Mouse (Mus musculus): Measurements from ENCODE around the gene Pcp2. TPM values are rescaled to one million over a fixed set of nuclear protein-coding genes. Genes with fewer than 3 reads are reported as not detected.

Pcp2 gene
- 0.43 TPM in 1 of 2 replicates, not detected in the other for polyA plus RNA-seq (2016; fragmentation: Nextera tagmentation; extraction: Ambion mirVana)

GRCm38 (mm10) chr8:3625445-3625844 is at the start of gene Pcp2:
Gene Pcp2 (minus strand): TSS chr8:3625545.
- no peak within 1 kb of the TSS for H3K9ac ChIP-seq
- no peak for ATAC-seq (ENCODE audit: low FRiP score)
- no peaks in the 10 kb centered on the region for H3K36me3 ChIP-seq (replicated peaks)
- no peak within 1 kb of the TSS for H3K4me3 ChIP-seq (replicated peaks)
- H3K4me2 ChIP-seq: no peak within 1 kb of the TSS
- no peak within 1 kb of the TSS for H3K27ac ChIP-seq
- no peaks in the 10 kb centered on the region for H3K9me3 ChIP-seq
- H3K27me3 ChIP-seq: peaks cover 20% of the 10 kb centered on the region
- peaks cover 11% of the 10 kb centered on the region for H3K4me1 ChIP-seq
- 75% methylated on average over 1 of the region's 1 CpGs for WGBS

DNA sequence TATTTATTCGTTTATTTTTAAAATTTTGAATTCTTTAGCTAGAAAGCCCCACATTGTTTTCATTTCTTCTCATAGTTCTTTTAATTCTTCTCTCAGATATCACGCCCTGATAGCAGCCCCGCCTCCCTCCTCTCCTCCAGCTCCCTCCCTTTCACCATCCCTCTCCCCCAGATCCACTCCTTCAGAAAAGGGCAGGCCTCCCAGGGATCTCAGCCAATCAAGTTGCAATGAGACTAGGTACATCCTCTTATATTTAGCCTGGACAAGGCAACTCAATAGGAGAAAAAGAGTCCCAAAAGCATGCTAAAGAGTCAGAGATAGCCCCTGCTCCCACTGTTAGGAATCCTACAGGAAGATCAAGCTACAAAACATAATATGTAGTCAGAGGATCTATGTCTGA is 49.3 kb upstream of the Pcp2 start:
- H3K4me3 ChIP-seq (replicated peaks): no peak overlapping the region
- H3K4me1 ChIP-seq: peaks cover 23% of the 10 kb centered on the region
- ATAC-seq (ENCODE audit: low FRiP score): no peak
- H3K27ac ChIP-seq: no peak overlapping the region
- H3K36me3 ChIP-seq (replicated peaks): peaks cover 12% of the 10 kb centered on the region
- no peak overlapping the region for H3K9ac ChIP-seq
- no peaks in the 10 kb centered on the region for H3K9me3 ChIP-seq
- 60% methylated on average over 3 of the region's 3 CpGs for WGBS
- H3K27me3 ChIP-seq: no peaks in the 10 kb centered on the region
- no peak overlapping the region for H3K4me2 ChIP-seq

DNA sequence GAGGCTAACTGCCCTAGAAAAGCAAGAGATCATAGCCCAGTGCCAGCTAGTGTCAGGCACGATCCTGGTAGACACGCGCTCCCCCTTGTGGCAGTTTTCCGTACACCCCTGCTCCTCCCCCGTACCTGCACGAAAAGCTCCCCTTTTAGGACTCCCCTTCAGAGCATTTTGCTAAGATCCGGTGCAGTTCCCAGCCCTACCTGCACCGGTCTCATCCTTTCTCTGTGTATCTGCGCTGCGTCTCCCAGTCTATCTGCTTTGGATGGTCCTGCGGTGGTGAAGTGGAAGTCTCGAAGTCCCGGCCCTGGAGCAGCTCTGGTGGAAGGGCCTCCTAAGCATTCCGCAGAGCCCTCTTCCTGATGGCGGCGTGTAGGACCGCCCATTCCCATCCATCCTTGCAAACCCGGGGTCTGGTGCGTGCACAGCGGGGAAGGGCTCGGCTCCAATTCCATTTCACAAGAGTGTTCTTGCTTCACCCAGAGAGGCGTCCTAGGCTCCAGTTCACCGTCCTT is 46.7 kb upstream of the Pcp2 start, which contains the start of gene Fcor:
TSS of gene Fcor (minus strand) at position 383 of the 512 bp plus-strand sequence.
- no peaks in the 10 kb centered on the region for H3K27me3 ChIP-seq
- WGBS: under 1% methylated on average over 23 of the region's 23 CpGs

DNA sequence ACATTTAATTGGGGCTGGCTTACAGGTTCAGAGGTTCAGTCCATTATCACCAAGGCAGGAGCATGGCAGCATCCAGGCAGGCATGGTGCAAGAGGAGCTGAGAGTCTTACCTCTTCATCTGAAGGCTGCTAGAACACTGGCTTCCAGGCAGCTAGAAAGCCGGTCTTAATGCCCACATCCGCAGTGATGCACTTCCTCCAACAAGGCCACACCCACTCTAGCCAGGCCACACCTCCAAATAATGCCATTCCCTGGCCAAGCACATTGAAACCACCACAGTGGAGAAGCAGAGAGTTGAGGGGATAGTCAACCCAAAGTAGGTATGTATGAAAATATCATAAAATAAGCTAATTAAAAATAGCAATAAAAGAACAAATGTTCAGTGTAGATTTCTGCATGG is 45.0 kb upstream of the Pcp2 start:
- Histone ChIP-seq H3K27ac (no peak overlapping the region), H3K4me1 (peaks cover 6% of the 10 kb centered on the region; the same call in 1 of the 2 replicates), H3K4me3 (replicated peaks) (no peak overlapping the region), H3K27me3 (no peaks in the 10 kb centered on the region), H3K4me2 (no peak overlapping the region), H3K9ac (no peak overlapping the region), H3K36me3 (replicated peaks) (no peaks in the 10 kb centered on the region), H3K9me3 (no peaks in the 10 kb centered on the region)
- ATAC-seq (ENCODE audit: low FRiP score): no peak
- WGBS: 88% methylated on average over 2 of the region's 2 CpGs

More for the DNA sequence above, 46.7 kb upstream of the Pcp2 start, which contains the start of gene Fcor:
- peaks cover 10% of the 10 kb centered on the region for H3K4me1 ChIP-seq
- H3K4me2 ChIP-seq: peak within 1 kb of the TSS; percentile 62
- H3K27ac ChIP-seq: peak within 1 kb of the TSS; percentile 62
- peak within 1 kb of the TSS; percentile 59 for H3K9ac ChIP-seq
- peak within 1 kb of the TSS; percentile 49 for H3K4me3 ChIP-seq (replicated peaks)
- ATAC-seq (ENCODE audit: low FRiP score): peak; percentile 83
- no peaks in the 10 kb centered on the region for H3K36me3 ChIP-seq (replicated peaks)
- H3K9me3 ChIP-seq: no peaks in the 10 kb centered on the region

DNA sequence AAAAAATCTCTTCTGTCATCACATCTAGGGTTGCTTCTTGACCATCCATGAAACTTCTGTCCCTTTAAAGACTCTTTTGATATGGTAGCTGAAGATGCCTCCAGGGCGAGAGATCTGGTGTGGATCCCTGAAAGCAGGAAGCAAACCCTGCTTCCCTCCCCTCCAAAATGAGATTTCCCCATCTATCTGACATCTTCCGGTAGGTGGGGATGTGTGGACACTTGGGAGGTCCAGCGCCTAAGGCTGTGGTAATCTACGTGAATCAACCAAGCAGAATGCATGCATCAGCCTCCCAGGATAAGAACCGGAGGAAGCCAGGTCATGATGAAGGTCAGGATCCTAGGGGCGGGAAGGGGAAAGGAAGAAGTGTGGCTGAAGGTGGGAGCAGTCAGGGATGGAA is 40.2 kb upstream of the Pcp2 start, which contains the start of gene Mcemp1:
TSS of gene Mcemp1 (plus strand) at position 248 of the 400 bp plus-strand sequence.
- WGBS: 82% methylated on average over 6 of the region's 6 CpGs

GRCm38 (mm10) chr8:3664405-3664804 is 39.1 kb upstream of the Pcp2 start:
- no peaks in the 10 kb centered on the region for H3K9me3 ChIP-seq
- no peak for ATAC-seq (ENCODE audit: low FRiP score)
- no peak overlapping the region for H3K4me2 ChIP-seq
- H3K4me1 ChIP-seq: no peaks in the 10 kb centered on the region
- WGBS: 64% methylated on average over 5 of the region's 5 CpGs
- H3K36me3 ChIP-seq (replicated peaks): no peaks in the 10 kb centered on the region
- no peak overlapping the region for H3K9ac ChIP-seq
- no peaks in the 10 kb centered on the region for H3K27me3 ChIP-seq
- no peak overlapping the region for H3K4me3 ChIP-seq (replicated peaks)
- H3K27ac ChIP-seq: no peak overlapping the region

More for the DNA sequence above, 40.2 kb upstream of the Pcp2 start, which contains the start of gene Mcemp1:
- Histone ChIP-seq H3K4me1 (no peaks in the 10 kb centered on the region), H3K4me3 (replicated peaks) (no peak within 1 kb of the TSS), H3K4me2 (no peak within 1 kb of the TSS), H3K9me3 (no peaks in the 10 kb centered on the region), H3K27ac (no peak within 1 kb of the TSS), H3K36me3 (replicated peaks) (no peaks in the 10 kb centered on the region), H3K9ac (no peak within 1 kb of the TSS), H3K27me3 (no peaks in the 10 kb centered on the region)
- ATAC-seq (ENCODE audit: low FRiP score): no peak

GRCm38 (mm10) chr8:3660889-3661288 is 35.5 kb upstream of the Pcp2 start:
- H3K36me3 ChIP-seq (replicated peaks): no peaks in the 10 kb centered on the region
- H3K4me2 ChIP-seq: no peak overlapping the region
- no peak overlapping the region for H3K9ac ChIP-seq
- no peak overlapping the region for H3K4me3 ChIP-seq (replicated peaks)
- 83% methylated on average over 8 of the region's 8 CpGs for WGBS
- H3K27me3 ChIP-seq: no peaks in the 10 kb centered on the region
- ATAC-seq (ENCODE audit: low FRiP score): no peak
- H3K27ac ChIP-seq: no peak overlapping the region
- no peaks in the 10 kb centered on the region for H3K9me3 ChIP-seq
- H3K4me1 ChIP-seq: peaks cover 10% of the 10 kb centered on the region

DNA sequence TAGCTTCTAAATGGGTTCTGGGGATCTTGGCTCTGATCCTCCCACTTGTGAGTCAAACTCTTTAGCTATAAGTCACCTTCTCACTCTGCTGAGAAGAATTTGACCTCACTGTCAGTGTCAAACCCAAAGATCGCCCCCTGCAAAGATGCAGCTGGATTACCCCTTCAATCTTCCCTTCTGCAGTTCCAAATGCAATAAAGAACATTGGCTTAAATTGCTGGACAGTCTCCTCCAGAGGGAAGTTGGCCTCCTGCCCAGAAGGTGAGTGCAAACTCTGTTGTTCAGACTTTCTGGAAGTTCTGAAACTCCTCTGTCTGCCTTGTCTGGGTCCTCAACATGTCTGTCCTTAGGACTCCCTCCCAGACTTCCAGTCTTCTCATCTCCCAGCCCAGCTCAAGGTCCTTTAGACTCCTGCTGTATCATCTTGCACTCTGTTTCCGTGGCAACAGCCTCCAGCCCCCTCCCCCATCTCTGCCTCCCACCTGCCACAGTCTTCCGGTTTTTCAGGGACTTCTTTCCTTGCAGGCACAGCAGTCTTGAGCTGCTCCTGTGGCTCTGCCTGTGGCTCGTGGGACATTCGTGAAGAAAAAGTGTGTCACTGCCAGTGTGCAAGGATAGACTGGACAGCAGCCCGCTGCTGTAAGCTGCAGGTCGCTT is 31.5 kb upstream of the Pcp2 start:
- no peak overlapping the region for H3K4me3 ChIP-seq (replicated peaks)
- H3K4me1 ChIP-seq: peaks cover 10% of the 10 kb centered on the region
- no peak overlapping the region; the same call in 1 of the 2 replicates for H3K9ac ChIP-seq
- H3K27ac ChIP-seq: 0 out of 2 replicates have a peak overlapping the region, but pooled peaks have one; percentile 19
- H3K4me2 ChIP-seq: peak overlapping the region; percentile 40
- no peaks in the 10 kb centered on the region for H3K27me3 ChIP-seq
- H3K9me3 ChIP-seq: no peaks in the 10 kb centered on the region
- 20% methylated on average over 7 of the region's 7 CpGs for WGBS
- H3K36me3 ChIP-seq (replicated peaks): no peaks in the 10 kb centered on the region
- peak; percentile 76; the same call in 1 of the 2 replicates for ATAC-seq (ENCODE audit: low FRiP score)

GRCm38 (mm10) chr8:3655526-3655925 is 30.2 kb upstream of the Pcp2 start, which contains the start of gene Retn:
Gene Retn (plus strand): TSS chr8:3655770.
- Histone ChIP-seq H3K36me3 (replicated peaks) (no peaks in the 10 kb centered on the region), H3K4me3 (replicated peaks) (no peak within 1 kb of the TSS), H3K27me3 (no peaks in the 10 kb centered on the region), H3K9me3 (no peaks in the 10 kb centered on the region), H3K4me2 (no peak within 1 kb of the TSS), H3K27ac (no peak within 1 kb of the TSS), H3K4me1 (peaks cover 10% of the 10 kb centered on the region), H3K9ac (no peak within 1 kb of the TSS)
- no peak for ATAC-seq (ENCODE audit: low FRiP score)
- WGBS: 86% methylated on average over 3 of the region's 3 CpGs

DNA sequence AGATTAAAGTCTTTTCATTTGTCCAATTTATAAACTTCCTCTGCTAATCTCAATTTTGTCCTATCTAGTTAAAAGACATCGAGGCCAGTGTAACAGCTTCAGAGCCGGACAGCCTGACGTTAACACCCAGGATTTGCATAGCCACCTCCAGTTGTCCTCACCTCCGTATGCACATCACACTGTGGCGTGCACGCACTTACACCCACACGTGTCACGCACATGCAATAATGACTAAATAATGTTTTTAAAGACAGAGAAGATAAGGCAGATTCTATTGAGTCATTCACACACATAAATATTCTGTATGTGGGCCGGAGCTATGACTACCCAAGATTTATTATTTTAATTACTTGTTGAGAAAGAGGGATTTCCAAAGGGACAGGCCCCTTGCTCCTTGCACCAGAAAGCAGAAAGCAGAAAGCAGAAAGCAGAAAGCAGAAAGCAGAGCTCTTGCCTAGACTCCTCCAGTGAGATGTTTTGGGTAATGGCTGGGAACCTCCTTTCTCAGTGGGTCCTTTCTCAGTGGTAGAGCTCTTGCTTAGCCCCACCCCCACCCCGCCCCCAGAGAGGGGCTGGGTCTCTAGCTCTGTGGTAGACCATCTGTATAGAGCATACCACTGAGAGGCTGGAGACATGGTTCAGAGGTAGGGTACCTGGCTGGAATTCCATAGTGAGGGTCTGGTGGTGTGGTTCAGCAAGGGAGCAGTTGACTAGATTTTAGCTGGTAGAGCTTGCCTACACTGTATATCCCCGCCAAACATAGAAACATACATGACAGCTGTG is 29.6 kb upstream of the Pcp2 start:
- Histone ChIP-seq H3K9ac (no peak overlapping the region), H3K9me3 (no peaks in the 10 kb centered on the region), H3K36me3 (replicated peaks) (no peaks in the 10 kb centered on the region), H3K4me1 (peaks cover 10% of the 10 kb centered on the region), H3K4me2 (no peak overlapping the region), H3K27me3 (no peaks in the 10 kb centered on the region), H3K27ac (no peak overlapping the region), H3K4me3 (replicated peaks) (no peak overlapping the region)
- WGBS: 78% methylated on average over 11 of the region's 11 CpGs
- no peak for ATAC-seq (ENCODE audit: low FRiP score)

GRCm38 (mm10) chr8:3652845-3653244 is 27.5 kb upstream of the Pcp2 start:
- H3K36me3 ChIP-seq (replicated peaks): no peaks in the 10 kb centered on the region
- no peak overlapping the region for H3K9ac ChIP-seq
- no peak overlapping the region for H3K4me3 ChIP-seq (replicated peaks)
- no peaks in the 10 kb centered on the region for H3K27me3 ChIP-seq
- peaks cover 10% of the 10 kb centered on the region for H3K4me1 ChIP-seq
- no peak overlapping the region for H3K27ac ChIP-seq
- no peaks in the 10 kb centered on the region for H3K9me3 ChIP-seq
- WGBS: 71% methylated on average over 3 of the region's 3 CpGs
- H3K4me2 ChIP-seq: no peak overlapping the region
- no peak for ATAC-seq (ENCODE audit: low FRiP score)

- no peaks in the 10 kb centered on the region for H3K27me3 ChIP-seq
- H3K4me3 ChIP-seq (replicated peaks): no peak overlapping the region
- no peaks in the 10 kb centered on the region for H3K4me1 ChIP-seq
- no peaks in the 10 kb centered on the region for H3K9me3 ChIP-seq
- no peak overlapping the region for H3K9ac ChIP-seq
- 35% methylated on average over 1 of the region's 1 CpGs for WGBS
- H3K36me3 ChIP-seq (replicated peaks): no peaks in the 10 kb centered on the region
- no peak overlapping the region for H3K27ac ChIP-seq
- ATAC-seq (ENCODE audit: low FRiP score): no peak
- H3K4me2 ChIP-seq: no peak overlapping the region
Measured at GRCm38 (mm10) chr8:3648990-3649389, 23.6 kb upstream of the Pcp2 start.
